Mouse (Mus musculus): ENCODE results near the gene Taf9. TPM values are rescaled to one million over a fixed set of nuclear protein-coding genes. Genes with fewer than 3 reads are reported as not detected.

Taf9 gene
- polyA plus RNA-seq (2016; fragmentation: Nextera tagmentation; extraction: Ambion mirVana): 24.0 and 29.3 TPM in 2 replicates

DNA sequence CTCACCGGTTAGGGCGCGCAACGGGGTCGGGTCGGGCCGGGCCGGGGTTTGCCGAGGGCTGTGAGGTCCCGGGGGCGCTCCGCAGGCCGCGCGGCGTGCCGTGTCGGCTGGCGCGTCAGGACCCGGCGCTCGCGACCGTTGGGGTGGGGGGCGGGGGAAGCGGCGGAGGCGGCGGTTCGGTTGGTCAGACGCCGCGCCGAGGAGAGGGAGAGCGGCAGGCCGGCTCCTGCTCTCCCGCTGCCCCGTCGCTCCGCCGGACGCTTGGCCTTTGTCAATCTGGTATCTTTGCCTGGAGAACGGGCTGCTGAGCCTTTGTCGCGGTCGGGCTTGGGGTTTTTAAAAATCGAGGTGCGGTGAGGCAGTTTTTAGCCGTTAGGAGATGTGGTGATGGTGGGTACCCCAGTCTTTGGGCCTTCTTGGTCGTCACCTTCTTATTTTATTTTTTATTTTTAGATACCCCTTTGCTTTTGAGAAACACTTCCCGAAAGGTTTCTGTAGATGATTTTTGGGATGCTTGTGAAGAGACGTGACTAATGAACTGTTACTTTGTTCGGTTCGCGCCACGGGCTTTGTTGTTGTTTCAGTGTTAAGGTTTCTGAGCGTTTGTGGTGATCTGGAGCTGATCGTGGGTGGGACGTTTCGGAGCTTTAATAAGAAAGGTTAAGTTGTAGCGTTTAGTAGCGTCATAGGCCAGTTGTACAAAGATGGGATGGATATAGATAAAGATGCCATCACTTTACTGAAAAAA is at the start of gene Taf9:
TSS of gene Taf9 (plus strand) at position 141 of the 748 bp plus-strand sequence.
- Histone ChIP-seq H3K9me3 (no peaks in the 10 kb centered on the region), H3K27me3 (no peaks in the 10 kb centered on the region), H3K4me3 (replicated peaks) (peak within 1 kb of the TSS; percentile 93), H3K4me2 (peak within 1 kb of the TSS; percentile 76), H3K36me3 (replicated peaks) (peaks cover 14% of the 10 kb centered on the region; the same call in 1 of the 2 replicates), H3K4me1 (peaks cover 10% of the 10 kb centered on the region), H3K27ac (peak within 1 kb of the TSS; percentile 97), H3K9ac (peak within 1 kb of the TSS; percentile 90)
- ATAC-seq (ENCODE audit: low FRiP score): no peak; the same call in 1 of the 2 replicates
- WGBS: 1% methylated on average over 60 of the region's 63 CpGs

DNA sequence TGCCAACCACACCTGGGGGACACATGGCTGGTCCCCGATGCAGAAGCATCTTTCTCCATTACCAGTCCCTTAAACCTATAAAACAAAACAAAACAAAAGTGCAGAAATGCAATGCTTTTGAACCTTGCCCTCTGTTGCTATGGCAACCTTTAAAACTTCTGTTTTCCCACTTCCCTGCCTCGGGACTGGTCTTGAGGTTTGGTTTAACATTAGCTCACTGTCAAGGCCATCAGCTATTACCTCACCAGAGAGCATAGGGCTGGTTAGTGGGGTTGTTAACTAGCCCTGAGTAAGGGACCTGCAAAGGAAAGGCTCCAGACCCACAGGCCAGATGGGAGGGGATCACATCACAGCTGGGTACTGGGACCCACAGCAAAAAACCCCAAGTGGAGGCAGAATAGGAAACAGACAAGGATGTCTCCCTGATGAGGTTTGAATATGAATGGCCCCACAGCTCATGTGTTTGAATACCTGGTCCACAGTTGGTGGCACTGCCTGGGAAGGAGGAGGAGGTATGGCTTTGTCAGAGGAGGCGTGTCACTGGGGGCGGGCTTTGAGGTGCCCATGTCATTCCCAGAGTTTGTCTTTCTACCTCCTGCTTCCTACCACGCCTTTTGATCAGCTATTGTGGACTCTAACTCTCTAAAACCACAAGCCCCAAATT is 49.0 kb upstream of the Taf9 start:
- no peak overlapping the region for H3K4me2 ChIP-seq
- H3K4me1 ChIP-seq: no peaks in the 10 kb centered on the region
- H3K36me3 ChIP-seq (replicated peaks): no peaks in the 10 kb centered on the region
- ATAC-seq (ENCODE audit: low FRiP score): no peak
- no peaks in the 10 kb centered on the region for H3K9me3 ChIP-seq
- H3K9ac ChIP-seq: no peak overlapping the region
- no peaks in the 10 kb centered on the region for H3K27me3 ChIP-seq
- no peak overlapping the region for H3K27ac ChIP-seq
- no peak overlapping the region for H3K4me3 ChIP-seq (replicated peaks)
- WGBS: 61% methylated on average over 5 of the region's 5 CpGs

DNA sequence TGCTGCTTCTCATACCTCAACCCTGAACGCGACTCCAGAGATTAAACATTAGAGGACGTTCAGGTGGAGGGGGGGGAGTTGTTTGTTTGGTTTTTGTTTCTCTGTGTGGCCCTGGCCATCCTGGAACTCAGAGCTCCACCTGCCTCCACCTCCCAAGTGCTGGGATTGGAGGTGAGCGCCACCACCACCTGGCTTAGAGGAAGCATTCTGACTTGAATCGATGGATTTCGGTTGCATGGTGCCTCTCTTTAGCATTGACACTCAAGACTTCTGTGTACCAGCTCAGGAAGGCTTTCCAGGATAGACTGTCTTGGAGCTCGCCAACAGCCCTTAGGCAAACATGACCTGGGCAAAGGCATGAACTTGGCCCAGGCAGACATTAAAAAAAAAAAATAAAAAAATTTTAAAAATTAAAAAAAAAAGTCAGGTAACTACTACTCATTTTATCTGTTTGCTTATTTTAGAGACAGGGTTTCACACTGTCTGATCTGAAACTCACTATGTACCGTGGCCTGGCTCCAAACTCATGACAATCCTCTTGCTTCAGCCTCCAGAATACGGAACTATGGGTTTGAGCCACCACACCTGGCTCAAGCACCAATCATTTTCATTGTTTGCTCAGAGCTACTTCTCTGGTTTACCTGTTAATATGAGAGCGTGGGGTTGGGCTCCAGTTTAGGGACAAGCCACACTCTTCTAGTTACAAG is 48.2 kb upstream of the Taf9 start:
- ATAC-seq (ENCODE audit: low FRiP score): no peak

DNA sequence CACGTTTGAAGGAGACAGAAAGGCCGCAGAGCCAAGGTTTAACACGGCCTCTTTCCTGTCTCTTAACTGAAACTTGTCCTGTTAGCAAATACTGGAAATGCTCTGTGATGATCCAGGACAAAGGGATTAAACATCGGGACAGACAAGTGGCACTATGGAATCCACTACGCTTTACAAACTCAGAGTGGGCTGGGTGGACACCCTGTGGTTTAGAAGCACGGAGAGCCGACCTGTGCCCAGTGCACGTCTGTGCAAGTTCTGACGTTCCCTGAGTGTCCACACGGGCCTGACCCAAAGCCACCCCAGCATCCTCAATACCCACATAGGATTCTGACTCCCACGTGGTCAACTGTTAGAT is 47.7 kb upstream of the Taf9 start:
- Histone ChIP-seq H3K4me3 (replicated peaks) (no peak overlapping the region), H3K4me1 (no peaks in the 10 kb centered on the region), H3K36me3 (replicated peaks) (no peaks in the 10 kb centered on the region), H3K9me3 (no peaks in the 10 kb centered on the region), H3K27me3 (no peaks in the 10 kb centered on the region), H3K9ac (no peak overlapping the region), H3K27ac (no peak overlapping the region), H3K4me2 (no peak overlapping the region)
- ATAC-seq (ENCODE audit: low FRiP score): no peak
- WGBS: 89% methylated on average over 11 of the region's 11 CpGs

More for the DNA sequence above, 48.2 kb upstream of the Taf9 start:
- H3K27ac ChIP-seq: no peak overlapping the region
- no peak overlapping the region for H3K9ac ChIP-seq
- H3K36me3 ChIP-seq (replicated peaks): no peaks in the 10 kb centered on the region
- no peaks in the 10 kb centered on the region for H3K4me1 ChIP-seq
- 88% methylated on average over 10 of the region's 10 CpGs for WGBS
- H3K27me3 ChIP-seq: no peaks in the 10 kb centered on the region
- no peak overlapping the region for H3K4me2 ChIP-seq
- H3K9me3 ChIP-seq: no peaks in the 10 kb centered on the region
- no peak overlapping the region for H3K4me3 ChIP-seq (replicated peaks)

DNA sequence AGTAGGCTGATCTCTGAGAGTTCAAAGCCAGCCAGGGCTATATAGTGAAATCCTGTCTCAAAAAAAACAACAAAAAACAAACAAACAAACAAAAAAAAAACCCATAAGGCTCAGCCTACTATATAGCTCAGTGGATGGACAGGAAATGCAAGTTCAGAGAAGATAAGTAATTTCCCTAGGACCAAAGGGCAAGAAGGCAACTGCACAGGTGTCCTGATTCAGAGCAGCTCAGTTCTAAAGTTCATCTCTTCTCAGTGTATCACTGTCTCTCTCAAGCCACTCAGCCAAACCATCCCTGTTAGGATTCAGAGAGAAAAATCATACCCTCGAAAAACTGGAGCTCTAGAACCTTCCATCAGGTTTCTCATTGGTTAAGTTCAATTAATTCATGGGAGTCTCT is 45.5 kb upstream of the Taf9 start:
- H3K4me2 ChIP-seq: no peak overlapping the region
- H3K36me3 ChIP-seq (replicated peaks): no peaks in the 10 kb centered on the region
- 70% methylated on average over 1 of the region's 1 CpGs for WGBS
- H3K4me3 ChIP-seq (replicated peaks): no peak overlapping the region
- no peak for ATAC-seq (ENCODE audit: low FRiP score)
- no peak overlapping the region for H3K27ac ChIP-seq
- H3K9me3 ChIP-seq: no peaks in the 10 kb centered on the region
- no peaks in the 10 kb centered on the region for H3K27me3 ChIP-seq
- no peak overlapping the region for H3K9ac ChIP-seq
- H3K4me1 ChIP-seq: no peaks in the 10 kb centered on the region

DNA sequence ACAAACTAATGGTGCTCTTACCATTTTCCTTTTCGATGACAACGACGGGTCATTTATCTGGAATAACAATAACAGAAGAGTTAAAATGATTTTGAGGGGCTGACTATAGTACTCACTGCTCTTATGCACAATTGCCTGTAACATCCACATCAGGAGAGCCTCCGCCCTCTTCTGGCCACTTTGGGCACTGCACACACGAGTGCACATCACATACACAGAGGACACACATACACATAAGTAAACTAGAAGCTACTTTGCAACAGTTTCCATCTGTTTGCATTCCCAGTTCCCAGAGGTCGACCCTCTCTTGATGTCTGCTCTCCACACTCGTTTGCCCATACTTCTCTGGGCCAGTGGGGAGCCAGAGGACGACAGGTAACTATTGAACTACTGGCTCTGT is 43.6 kb upstream of the Taf9 start:
- Histone ChIP-seq H3K4me3 (replicated peaks) (no peak overlapping the region), H3K4me2 (no peak overlapping the region), H3K36me3 (replicated peaks) (no peaks in the 10 kb centered on the region), H3K27ac (no peak overlapping the region), H3K4me1 (no peaks in the 10 kb centered on the region), H3K9me3 (no peaks in the 10 kb centered on the region), H3K9ac (no peak overlapping the region), H3K27me3 (no peaks in the 10 kb centered on the region)
- ATAC-seq (ENCODE audit: low FRiP score): no peak
- 87% methylated on average over 8 of the region's 8 CpGs for WGBS

DNA sequence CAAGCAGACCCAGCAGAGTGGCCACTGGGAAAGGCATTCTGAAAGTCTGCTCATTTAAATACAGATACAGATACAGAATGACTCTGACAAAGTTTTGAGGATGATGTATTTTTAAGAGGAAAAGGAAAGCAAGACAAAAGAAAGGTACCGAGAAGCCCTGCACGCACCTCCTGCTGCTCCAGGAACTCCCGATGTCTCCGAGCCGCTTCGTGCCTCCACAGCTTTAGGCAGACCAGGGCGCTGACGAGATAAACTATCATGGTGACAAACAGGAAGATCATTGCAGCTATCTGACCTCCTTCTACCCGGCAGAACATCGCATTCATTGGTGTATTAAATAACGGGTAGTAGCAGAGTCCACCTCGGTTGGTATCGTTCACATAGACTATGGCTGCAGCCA is 40.1 kb upstream of the Taf9 start:
- Histone ChIP-seq H3K4me2 (no peak overlapping the region), H3K27ac (no peak overlapping the region), H3K9me3 (no peaks in the 10 kb centered on the region), H3K27me3 (peaks cover 5% of the 10 kb centered on the region), H3K36me3 (replicated peaks) (no peaks in the 10 kb centered on the region), H3K9ac (no peak overlapping the region), H3K4me3 (replicated peaks) (no peak overlapping the region), H3K4me1 (0 out of 2 replicates have a peak, but pooled peaks cover 3% of the 10 kb centered on the region)
- no peak for ATAC-seq (ENCODE audit: low FRiP score)
- WGBS: 95% methylated on average over 13 of the region's 13 CpGs

DNA sequence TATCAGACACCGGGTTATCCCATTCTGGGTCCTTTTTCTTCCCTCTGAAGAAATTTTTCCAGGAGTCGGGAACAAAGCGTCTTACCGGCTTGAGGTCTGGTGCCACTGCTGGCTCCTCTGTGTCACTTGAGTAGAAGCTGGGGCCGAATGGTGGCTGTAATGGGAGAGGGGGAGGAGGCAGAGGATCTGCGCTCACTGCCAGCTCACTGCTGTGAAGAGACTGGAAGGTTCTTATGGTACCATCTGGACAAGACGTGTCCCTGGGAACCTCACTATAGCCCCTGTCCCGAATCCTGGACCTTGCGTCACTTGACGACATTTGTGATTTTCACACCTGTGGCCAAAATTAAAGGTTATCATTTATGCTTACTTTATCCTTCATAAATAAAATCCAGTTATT is 39.1 kb upstream of the Taf9 start:
- H3K36me3 ChIP-seq (replicated peaks): 0 out of 2 replicates have a peak, but pooled peaks cover under 1% of the 10 kb centered on the region
- no peaks in the 10 kb centered on the region for H3K9me3 ChIP-seq
- no peak for ATAC-seq (ENCODE audit: low FRiP score)
- H3K4me3 ChIP-seq (replicated peaks): no peak overlapping the region
- no peak overlapping the region for H3K4me2 ChIP-seq
- H3K9ac ChIP-seq: no peak overlapping the region
- H3K27ac ChIP-seq: no peak overlapping the region
- peaks cover 12% of the 10 kb centered on the region for H3K27me3 ChIP-seq
- H3K4me1 ChIP-seq: peaks cover 9% of the 10 kb centered on the region
- WGBS: 95% methylated on average over 10 of the region's 10 CpGs

DNA sequence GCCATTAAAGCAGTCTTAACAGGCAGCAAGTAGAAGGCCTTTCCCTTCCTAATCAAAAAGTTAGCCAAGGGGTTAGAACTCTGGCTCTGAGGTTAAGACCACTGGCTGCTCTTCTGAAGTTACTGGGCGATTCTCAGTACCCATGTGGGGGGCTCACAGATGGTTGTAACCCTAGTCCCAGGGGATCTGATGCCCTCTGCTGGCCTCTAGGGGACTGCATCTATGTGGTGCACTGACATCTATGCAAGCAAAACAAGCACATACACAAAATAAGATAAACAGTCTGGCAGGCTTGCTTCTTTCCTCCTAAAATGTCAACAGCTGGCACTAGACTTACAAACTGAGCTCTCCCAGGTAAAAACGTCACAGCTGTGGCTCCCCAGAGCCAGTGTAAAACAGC is 38.5 kb upstream of the Taf9 start:
- H3K4me1 ChIP-seq: peaks cover 9% of the 10 kb centered on the region
- H3K9ac ChIP-seq: no peak overlapping the region
- no peak overlapping the region for H3K4me3 ChIP-seq (replicated peaks)
- peaks cover 7% of the 10 kb centered on the region; the same call in 1 of the 2 replicates for H3K36me3 ChIP-seq (replicated peaks)
- ATAC-seq (ENCODE audit: low FRiP score): no peak
- WGBS: 56% methylated on average over 2 of the region's 2 CpGs
- H3K9me3 ChIP-seq: no peaks in the 10 kb centered on the region
- no peak overlapping the region for H3K4me2 ChIP-seq
- no peak overlapping the region for H3K27ac ChIP-seq
- H3K27me3 ChIP-seq: peaks cover 17% of the 10 kb centered on the region

DNA sequence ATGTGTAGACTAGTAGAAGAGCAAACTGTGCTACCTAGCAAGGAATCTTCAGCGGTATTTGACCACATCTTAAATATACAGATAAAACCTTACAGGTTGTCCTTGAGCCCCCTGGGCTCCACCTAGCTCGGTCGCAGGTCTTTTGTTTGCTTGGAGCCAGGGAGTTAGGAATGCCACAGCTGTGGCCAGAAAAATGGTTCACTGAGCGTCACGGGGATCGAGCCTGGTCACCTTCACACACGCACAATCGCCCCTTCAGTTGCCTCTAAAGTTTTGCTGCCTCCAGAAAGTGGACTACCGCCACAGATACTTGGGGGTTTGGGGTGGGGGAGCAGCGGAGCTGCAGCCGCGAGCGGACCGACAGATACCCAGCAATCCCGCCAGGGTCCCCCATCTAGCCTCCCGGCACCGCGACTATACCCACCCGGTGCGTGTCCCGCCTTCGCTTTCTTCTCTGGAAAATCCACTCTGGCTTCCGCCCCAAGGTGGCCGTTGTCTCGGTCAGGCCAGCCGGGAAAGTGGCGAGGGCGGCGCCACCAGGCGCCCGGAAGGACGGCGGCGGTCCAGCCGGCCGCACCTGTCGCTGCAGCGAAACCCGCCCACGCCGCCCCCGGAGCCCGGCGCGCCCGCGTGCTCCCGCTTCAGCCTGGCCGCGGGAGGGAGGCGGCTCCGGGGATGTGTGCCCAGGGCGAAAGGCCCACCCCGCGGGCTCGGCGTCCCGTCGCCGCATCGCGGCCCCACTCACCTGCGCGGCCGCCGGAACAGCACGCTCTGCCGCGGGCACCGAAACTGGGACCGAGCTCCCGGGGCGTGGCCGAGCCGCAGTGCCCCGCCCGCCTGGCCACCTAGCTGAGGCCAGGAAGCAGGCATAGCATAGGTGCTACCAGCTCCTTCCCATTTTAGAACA is 34.9 kb upstream of the Taf9 start, which contains the start of gene Marveld2:
TSS of gene Marveld2 (minus strand) at position 791 of the 907 bp plus-strand sequence.
- peak; percentile 55 for ATAC-seq (ENCODE audit: low FRiP score)
- Histone ChIP-seq H3K4me2 (peak within 1 kb of the TSS; percentile 97), H3K36me3 (replicated peaks) (peaks cover 20% of the 10 kb centered on the region), H3K27me3 (peaks cover 17% of the 10 kb centered on the region), H3K9me3 (no peaks in the 10 kb centered on the region), H3K9ac (peak within 1 kb of the TSS; percentile 61), H3K4me3 (replicated peaks) (peak within 1 kb of the TSS; percentile 58), H3K27ac (no peak within 1 kb of the TSS), H3K4me1 (peaks cover 9% of the 10 kb centered on the region)
- WGBS: 2% methylated on average over 72 of the region's 77 CpGs

DNA sequence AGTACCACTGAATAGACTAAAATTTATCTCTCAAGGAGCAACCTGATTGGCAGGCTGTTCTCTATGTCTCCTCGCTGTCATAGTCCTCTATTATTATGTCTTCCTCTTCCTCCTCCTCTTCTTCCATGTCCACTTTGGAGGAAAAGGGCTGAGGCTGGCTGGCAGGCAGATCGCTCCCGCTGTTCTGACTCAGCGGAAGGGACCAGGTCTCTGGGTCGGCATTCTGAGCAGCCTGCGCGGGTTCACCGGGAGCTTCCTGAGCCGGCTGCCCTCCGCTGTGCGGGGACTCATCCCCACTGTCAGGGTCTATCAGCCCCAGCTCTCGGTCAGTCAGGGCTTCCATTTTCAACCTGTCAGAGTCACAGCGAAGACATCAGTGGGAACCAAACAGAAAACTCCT is 33.8 kb upstream of the Taf9 start:
- no peak for ATAC-seq (ENCODE audit: low FRiP score)
- no peak overlapping the region for H3K4me2 ChIP-seq
- no peak overlapping the region for H3K9ac ChIP-seq
- H3K4me1 ChIP-seq: peaks cover 9% of the 10 kb centered on the region
- H3K9me3 ChIP-seq: no peaks in the 10 kb centered on the region
- H3K27ac ChIP-seq: no peak overlapping the region
- H3K36me3 ChIP-seq (replicated peaks): peaks cover 29% of the 10 kb centered on the region
- peaks cover 17% of the 10 kb centered on the region for H3K27me3 ChIP-seq
- H3K4me3 ChIP-seq (replicated peaks): no peak overlapping the region
- 81% methylated on average over 13 of the region's 13 CpGs for WGBS

All from forebrain, embryonic 12.5 days (tissue).